Mouse (Mus musculus): ENCODE measurements around the gene Olfr493. TPM values are rescaled to one million over a fixed set of nuclear protein-coding genes. Genes with fewer than 3 reads are reported as not detected.

Gene Olfr493
- total RNA-seq (2014; fragmentation: Nextera tagmentation) (not detected in 2 replicates), total RNA-seq (2017) (not detected in 2 replicates), polyA plus RNA-seq (2012) (not detected in 2 replicates)

DNA sequence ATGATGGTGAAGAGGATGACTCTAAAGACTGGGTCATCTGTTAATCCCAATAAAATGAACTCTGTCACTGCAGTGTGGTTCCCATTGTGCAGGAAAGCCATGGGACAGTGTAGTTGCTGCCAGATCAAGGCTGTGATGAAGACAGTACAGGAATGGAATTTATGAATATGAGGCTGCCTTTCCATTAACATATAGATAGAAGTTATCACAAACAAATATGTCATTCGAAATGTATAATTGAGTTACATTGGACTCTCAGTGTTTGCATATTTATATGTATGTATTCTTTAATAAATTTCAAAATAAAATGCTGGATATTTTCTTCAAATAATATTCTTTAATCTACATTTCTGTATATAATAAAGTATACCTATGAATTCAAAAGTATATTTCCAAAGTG is at the start of gene Olfr493:
Olfr493 (minus strand) TSS at position 101 of the 400 bp plus-strand sequence.
- H3K27me3 ChIP-seq (ENCODE audit: insufficient read depth, low read length) = no peaks in the 10 kb centered on the region
- H3K4me1 ChIP-seq (ENCODE audit: insufficient read depth, low read depth, low read length) = no peaks in the 10 kb centered on the region
- H3K36me3 ChIP-seq (replicated peaks) = no peaks in the 10 kb centered on the region
- no peak within 1 kb of the TSS for H3K4me3 ChIP-seq (ENCODE audit: low read depth, low read length)
- TF ChIP-seq GATA1 (IDR thresholded peaks at IDR 0.05; ENCODE audit: borderline replicate concordance, low read length) (no peak), POLR2AphosphoS5 (IDR thresholded peaks at IDR 0.05; ENCODE audit: insufficient replicate concordance, low read depth, low read length) (no peak), GATA2 (IDR thresholded peaks at IDR 0.05; ENCODE audit: borderline replicate concordance, low read depth, low read length) (no peak), CTCF (IDR thresholded peaks at IDR 0.05; ENCODE audit: low read depth, low read length) (no peak), TAL1 (conservative IDR thresholded peaks at IDR 0.05; ENCODE audit: low read depth, low read length) (no peak)
- DNase-seq (ENCODE audit: low spot score) = no peak
- no peak for ATAC-seq (ENCODE audit: extremely low read depth, insufficient number of reproducible peaks, low FRiP score, poor library complexity, severe bottlenecking)
- peaks cover under 1% of the 10 kb centered on the region; the same call in 1 of the 2 replicates for H3K9me3 ChIP-seq (replicated peaks)

DNA sequence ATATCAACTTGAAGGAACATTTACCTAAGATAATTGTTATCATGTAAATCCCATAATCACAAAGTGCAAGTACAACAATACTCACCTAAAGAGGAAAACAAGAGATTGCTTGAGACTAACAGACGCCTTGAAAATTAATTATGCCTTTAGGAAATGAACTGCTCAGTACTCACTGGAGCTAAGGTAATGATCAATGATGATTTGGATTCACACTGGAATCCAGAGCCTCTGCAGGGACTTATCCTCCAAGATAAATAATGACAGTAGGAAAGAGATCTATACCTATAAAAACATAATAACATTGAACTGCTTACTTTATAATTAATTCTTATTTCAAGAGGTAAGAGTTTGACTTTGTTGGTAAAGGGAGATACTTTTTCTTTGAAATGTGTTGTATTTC is 46.1 kb upstream of the Olfr493 start, which contains the start of gene Olfr495:
Olfr495 (plus strand) TSS at position 301 of the 400 bp plus-strand sequence.
- TF ChIP-seq CTCF (IDR thresholded peaks at IDR 0.05; ENCODE audit: low read depth, low read length) (no peak), GATA1 (IDR thresholded peaks at IDR 0.05; ENCODE audit: borderline replicate concordance, low read length) (no peak), GATA2 (IDR thresholded peaks at IDR 0.05; ENCODE audit: borderline replicate concordance, low read depth, low read length) (no peak), TAL1 (conservative IDR thresholded peaks at IDR 0.05; ENCODE audit: low read depth, low read length) (no peak), POLR2AphosphoS5 (IDR thresholded peaks at IDR 0.05; ENCODE audit: insufficient replicate concordance, low read depth, low read length) (no peak)
- ATAC-seq (ENCODE audit: extremely low read depth, insufficient number of reproducible peaks, low FRiP score, poor library complexity, severe bottlenecking) = no peak
- no peaks in the 10 kb centered on the region for H3K4me1 ChIP-seq (ENCODE audit: insufficient read depth, low read depth, low read length)
- no peak for DNase-seq (ENCODE audit: low spot score)
- H3K4me3 ChIP-seq (ENCODE audit: low read depth, low read length) = no peak within 1 kb of the TSS
- H3K27me3 ChIP-seq (ENCODE audit: insufficient read depth, low read length) = no peaks in the 10 kb centered on the region
- no peaks in the 10 kb centered on the region for H3K9me3 ChIP-seq (replicated peaks)
- H3K36me3 ChIP-seq (replicated peaks) = no peaks in the 10 kb centered on the region

DNA sequence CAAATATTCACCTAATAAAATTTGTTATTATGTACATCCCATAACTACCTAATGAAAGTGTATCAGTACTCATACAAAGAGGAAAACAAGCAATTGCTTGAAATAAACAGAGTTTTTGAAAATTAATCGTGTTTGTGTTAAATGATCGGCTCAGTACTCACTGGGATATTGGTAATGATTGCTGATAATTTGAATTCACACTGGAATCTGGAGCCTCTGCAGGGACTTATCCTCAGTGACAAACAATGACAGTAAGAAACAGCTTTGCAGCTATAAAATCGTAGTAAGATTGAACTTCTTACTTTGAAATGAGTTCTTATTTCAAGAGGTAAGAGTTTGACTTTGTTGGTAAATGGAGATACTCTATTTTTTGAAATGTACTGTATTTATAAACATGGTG is 18.3 kb upstream of the Olfr493 start, which contains the start of gene Olfr494:
Olfr494 (plus strand) TSS at position 301 of the 400 bp plus-strand sequence.
- Histone ChIP-seq H3K4me3 (ENCODE audit: low read depth, low read length) (no peak within 1 kb of the TSS), H3K27me3 (ENCODE audit: insufficient read depth, low read length) (no peaks in the 10 kb centered on the region), H3K4me1 (ENCODE audit: insufficient read depth, low read depth, low read length) (no peaks in the 10 kb centered on the region), H3K36me3 (replicated peaks) (no peaks in the 10 kb centered on the region), H3K9me3 (replicated peaks) (0 out of 2 replicates have a peak, but pooled peaks cover 4% of the 10 kb centered on the region)
- no peak for ATAC-seq (ENCODE audit: extremely low read depth, insufficient number of reproducible peaks, low FRiP score, poor library complexity, severe bottlenecking)
- TF ChIP-seq GATA2 (IDR thresholded peaks at IDR 0.05; ENCODE audit: borderline replicate concordance, low read depth, low read length) = no peak
- no peak for TF ChIP-seq CTCF (IDR thresholded peaks at IDR 0.05; ENCODE audit: low read depth, low read length)
- TF ChIP-seq TAL1 (conservative IDR thresholded peaks at IDR 0.05; ENCODE audit: low read depth, low read length) = no peak
- no peak for TF ChIP-seq POLR2AphosphoS5 (IDR thresholded peaks at IDR 0.05; ENCODE audit: insufficient replicate concordance, low read depth, low read length)
- no peak for TF ChIP-seq GATA1 (IDR thresholded peaks at IDR 0.05; ENCODE audit: borderline replicate concordance, low read length)
- DNase-seq (ENCODE audit: low spot score) = no peak

DNA sequence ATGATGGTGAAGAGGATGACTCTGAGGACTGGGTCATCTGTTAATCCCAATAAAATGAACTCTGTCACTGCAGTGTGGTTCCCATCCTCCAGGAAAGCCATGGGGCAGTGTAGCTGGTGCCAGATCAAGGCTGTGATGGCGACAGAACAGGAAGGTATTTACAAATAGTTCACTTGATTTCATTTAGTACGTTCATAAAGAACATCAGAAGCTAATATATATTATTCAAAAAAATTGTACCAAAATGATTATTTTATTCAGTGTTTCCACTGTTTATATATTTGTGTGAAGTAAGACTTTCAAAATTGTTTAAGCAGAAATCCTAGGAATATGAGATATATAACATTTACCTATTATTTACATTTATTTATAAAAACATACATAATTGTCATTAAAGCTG is 23.2 kb downstream of the Olfr493 start, which contains the start of gene Olfr492:
Olfr492 (minus strand) TSS at position 101 of the 400 bp plus-strand sequence.
- TF ChIP-seq GATA1 (IDR thresholded peaks at IDR 0.05; ENCODE audit: borderline replicate concordance, low read length) = no peak
- TF ChIP-seq CTCF (IDR thresholded peaks at IDR 0.05; ENCODE audit: low read depth, low read length) = no peak
- TF ChIP-seq POLR2AphosphoS5 (IDR thresholded peaks at IDR 0.05; ENCODE audit: insufficient replicate concordance, low read depth, low read length) = no peak
- no peak for TF ChIP-seq GATA2 (IDR thresholded peaks at IDR 0.05; ENCODE audit: borderline replicate concordance, low read depth, low read length)
- no peak for TF ChIP-seq TAL1 (conservative IDR thresholded peaks at IDR 0.05; ENCODE audit: low read depth, low read length)
- no peaks in the 10 kb centered on the region for H3K4me1 ChIP-seq (ENCODE audit: insufficient read depth, low read depth, low read length)

DNA sequence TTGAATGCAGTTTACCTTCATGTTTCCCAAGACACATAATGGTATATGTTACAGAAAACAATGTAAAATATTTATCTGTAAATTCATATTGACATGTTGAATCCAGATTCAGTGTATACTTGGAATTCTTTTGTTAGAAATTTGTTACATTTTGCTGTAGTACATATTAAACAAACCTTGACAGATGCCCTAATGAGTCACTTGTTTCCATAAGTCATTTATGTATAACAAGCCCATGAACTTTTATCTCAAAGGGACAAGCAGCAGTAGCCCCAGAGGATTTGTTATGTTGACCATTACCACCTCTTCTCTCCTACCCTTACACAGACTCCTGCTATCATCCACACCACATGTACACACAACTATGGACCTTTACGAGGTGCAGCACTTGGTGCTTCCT is 33.6 kb downstream of the Olfr493 start, which contains the start of gene Olfr491:
Olfr491 (plus strand) TSS at position 301 of the 400 bp plus-strand sequence.
- Histone ChIP-seq H3K36me3 (replicated peaks) (no peaks in the 10 kb centered on the region), H3K27me3 (ENCODE audit: insufficient read depth, low read length) (no peaks in the 10 kb centered on the region), H3K4me3 (ENCODE audit: low read depth, low read length) (no peak within 1 kb of the TSS), H3K4me1 (ENCODE audit: insufficient read depth, low read depth, low read length) (no peaks in the 10 kb centered on the region), H3K9me3 (replicated peaks) (peaks cover 3% of the 10 kb centered on the region)
- TF ChIP-seq CTCF (IDR thresholded peaks at IDR 0.05; ENCODE audit: low read depth, low read length) (no peak), TAL1 (conservative IDR thresholded peaks at IDR 0.05; ENCODE audit: low read depth, low read length) (no peak), GATA1 (IDR thresholded peaks at IDR 0.05; ENCODE audit: borderline replicate concordance, low read length) (no peak), POLR2AphosphoS5 (IDR thresholded peaks at IDR 0.05; ENCODE audit: insufficient replicate concordance, low read depth, low read length) (no peak), GATA2 (IDR thresholded peaks at IDR 0.05; ENCODE audit: borderline replicate concordance, low read depth, low read length) (no peak)
- ATAC-seq (ENCODE audit: extremely low read depth, insufficient number of reproducible peaks, low FRiP score, poor library complexity, severe bottlenecking) (no peak), DNase-seq (ENCODE audit: low spot score) (no peak)

More for the DNA sequence above, 23.2 kb downstream of the Olfr493 start, which contains the start of gene Olfr492:
- Histone ChIP-seq H3K9me3 (replicated peaks) (peaks cover 2% of the 10 kb centered on the region; the same call in 1 of the 2 replicates), H3K36me3 (replicated peaks) (no peaks in the 10 kb centered on the region), H3K4me3 (ENCODE audit: low read depth, low read length) (no peak within 1 kb of the TSS), H3K27me3 (ENCODE audit: insufficient read depth, low read length) (no peaks in the 10 kb centered on the region)
- no peak for ATAC-seq (ENCODE audit: extremely low read depth, insufficient number of reproducible peaks, low FRiP score, poor library complexity, severe bottlenecking)
- DNase-seq (ENCODE audit: low spot score) = no peak

Other genes with a start within 250 kb of the Olfr493 start
- not detected in 2 replicates for gene Olfr482, start 249.4 kb downstream of the Olfr493 start, total RNA-seq (2014; fragmentation: Nextera tagmentation)
- 0.17 and 0.22 TPM in 2 replicates for gene Olfr482, start 249.4 kb downstream of the Olfr493 start, total RNA-seq (2017)
- not detected in 2 replicates for gene Olfr482, start 249.4 kb downstream of the Olfr493 start, polyA plus RNA-seq (2012)
- not detected in 2 replicates for gene Olfr483, start 246.1 kb downstream of the Olfr493 start, total RNA-seq (2014; fragmentation: Nextera tagmentation)
- not detected in 2 replicates for gene Olfr483, start 246.1 kb downstream of the Olfr493 start, total RNA-seq (2017)
- not detected in 2 replicates for gene Olfr483, start 246.1 kb downstream of the Olfr493 start, polyA plus RNA-seq (2012)
- not detected in 2 replicates for gene Olfr484, start 219.5 kb downstream of the Olfr493 start, total RNA-seq (2014; fragmentation: Nextera tagmentation)
- 0.11 and 0.17 TPM in 2 replicates for gene Olfr484, start 219.5 kb downstream of the Olfr493 start, total RNA-seq (2017)
- gene Olfr484, start 219.5 kb downstream of the Olfr493 start, polyA plus RNA-seq (2012) = not detected in 2 replicates
- gene Olfr485, start 187.1 kb downstream of the Olfr493 start, total RNA-seq (2014; fragmentation: Nextera tagmentation) = not detected in 2 replicates
- not detected in 2 replicates for gene Olfr485, start 187.1 kb downstream of the Olfr493 start, total RNA-seq (2017)
- not detected in 2 replicates for gene Olfr485, start 187.1 kb downstream of the Olfr493 start, polyA plus RNA-seq (2012)
- not detected in 2 replicates for gene Olfr486, start 174.2 kb downstream of the Olfr493 start, total RNA-seq (2014; fragmentation: Nextera tagmentation)
- not detected in 2 replicates for gene Olfr486, start 174.2 kb downstream of the Olfr493 start, total RNA-seq (2017)
- gene Olfr486, start 174.2 kb downstream of the Olfr493 start, polyA plus RNA-seq (2012) = not detected in 2 replicates
- not detected in 2 replicates for gene Olfr487, start 132.3 kb downstream of the Olfr493 start, total RNA-seq (2014; fragmentation: Nextera tagmentation)
- gene Olfr487, start 132.3 kb downstream of the Olfr493 start, total RNA-seq (2017) = 0.06 and 0.11 TPM in 2 replicates
- gene Olfr487, start 132.3 kb downstream of the Olfr493 start, polyA plus RNA-seq (2012) = not detected in 2 replicates
- not detected in 2 replicates for gene Olfr488, start 88.6 kb downstream of the Olfr493 start, total RNA-seq (2014; fragmentation: Nextera tagmentation)
- 0.05 and 0.12 TPM in 2 replicates for gene Olfr488, start 88.6 kb downstream of the Olfr493 start, total RNA-seq (2017)
- gene Olfr488, start 88.6 kb downstream of the Olfr493 start, polyA plus RNA-seq (2012) = not detected in 2 replicates
- gene Olfr490, start 58.0 kb downstream of the Olfr493 start, total RNA-seq (2014; fragmentation: Nextera tagmentation) = not detected in 2 replicates
- 0.11 TPM in 1 of 2 replicates, not detected in the other for gene Olfr490, start 58.0 kb downstream of the Olfr493 start, total RNA-seq (2017)
- gene Olfr490, start 58.0 kb downstream of the Olfr493 start, polyA plus RNA-seq (2012) = not detected in 2 replicates
- gene Olfr491, start 33.5 kb downstream of the Olfr493 start, total RNA-seq (2014; fragmentation: Nextera tagmentation) = not detected in 2 replicates
- gene Olfr491, start 33.5 kb downstream of the Olfr493 start, total RNA-seq (2017) = not detected in 2 replicates
- not detected in 2 replicates for gene Olfr491, start 33.5 kb downstream of the Olfr493 start, polyA plus RNA-seq (2012)
- gene Olfr492, start 23.3 kb downstream of the Olfr493 start, total RNA-seq (2014; fragmentation: Nextera tagmentation) = not detected in 2 replicates
- 0.16 TPM in 1 of 2 replicates, not detected in the other for gene Olfr492, start 23.3 kb downstream of the Olfr493 start, total RNA-seq (2017)
- not detected in 2 replicates for gene Olfr492, start 23.3 kb downstream of the Olfr493 start, polyA plus RNA-seq (2012)
- gene Olfr494, start 18.4 kb upstream of the Olfr493 start, total RNA-seq (2014; fragmentation: Nextera tagmentation) = not detected in 2 replicates
- 0.44 TPM in 1 of 2 replicates, not detected in the other for gene Olfr494, start 18.4 kb upstream of the Olfr493 start, total RNA-seq (2017)
- not detected in 2 replicates for gene Olfr494, start 18.4 kb upstream of the Olfr493 start, polyA plus RNA-seq (2012)
- gene Olfr495, start 46.2 kb upstream of the Olfr493 start, total RNA-seq (2014; fragmentation: Nextera tagmentation) = not detected in 2 replicates
- gene Olfr495, start 46.2 kb upstream of the Olfr493 start, total RNA-seq (2017) = 0.12 and 0.16 TPM in 2 replicates
- not detected in 2 replicates for gene Olfr495, start 46.2 kb upstream of the Olfr493 start, polyA plus RNA-seq (2012)
- gene Olfr497, start 73.4 kb upstream of the Olfr493 start, total RNA-seq (2014; fragmentation: Nextera tagmentation) = not detected in 2 replicates
- gene Olfr497, start 73.4 kb upstream of the Olfr493 start, total RNA-seq (2017) = 0.05 and 0.12 TPM in 2 replicates
- not detected in 2 replicates for gene Olfr497, start 73.4 kb upstream of the Olfr493 start, polyA plus RNA-seq (2012)
- gene Olfr498, start 118.3 kb upstream of the Olfr493 start, total RNA-seq (2014; fragmentation: Nextera tagmentation) = not detected in 2 replicates
- gene Olfr498, start 118.3 kb upstream of the Olfr493 start, total RNA-seq (2017) = 0.27 TPM in 1 of 2 replicates, not detected in the other
- gene Olfr498, start 118.3 kb upstream of the Olfr493 start, polyA plus RNA-seq (2012) = not detected in 2 replicates
- gene Olfr502, start 178.1 kb upstream of the Olfr493 start, total RNA-seq (2014; fragmentation: Nextera tagmentation) = not detected in 2 replicates
- gene Olfr502, start 178.1 kb upstream of the Olfr493 start, total RNA-seq (2017) = 0.16 TPM in 1 of 2 replicates, not detected in the other
- gene Olfr502, start 178.1 kb upstream of the Olfr493 start, polyA plus RNA-seq (2012) = not detected in 2 replicates
- gene Olfr503, start 197.5 kb upstream of the Olfr493 start, total RNA-seq (2014; fragmentation: Nextera tagmentation) = not detected in 2 replicates
- 0.46 TPM in 1 of 2 replicates, not detected in the other for gene Olfr503, start 197.5 kb upstream of the Olfr493 start, total RNA-seq (2017)
- not detected in 2 replicates for gene Olfr503, start 197.5 kb upstream of the Olfr493 start, polyA plus RNA-seq (2012)
- not detected in 2 replicates for gene Olfr504, start 218.8 kb upstream of the Olfr493 start, total RNA-seq (2014; fragmentation: Nextera tagmentation)
- not detected in 2 replicates for gene Olfr504, start 218.8 kb upstream of the Olfr493 start, total RNA-seq (2017)
- gene Olfr504, start 218.8 kb upstream of the Olfr493 start, polyA plus RNA-seq (2012) = not detected in 2 replicates